Mouse (Mus musculus) small intestine, adult 10 weeks (tissue): Measurements from ENCODE around the gene Gm13290. TPM values are rescaled to one million over a fixed set of nuclear protein-coding genes. Genes with fewer than 3 reads are reported as not detected.

Source experiments
- polyA plus RNA-seq: library from polyadenylated mRNA; stranded (reverse); fragments of 350-450 nt; fragmentation: Illumina TruSeq; extraction: RNeasy Lipid Tissue Mini Kit (QIAGEN cat#74804); gene quantifications from one replicate; pipeline ENCODE4 v1.2.3, GENCODE M21; 2014; ENCODE audit warnings: low replicate concordance

The Gm13290 gene
- not detected for polyA plus RNA-seq

DNA sequence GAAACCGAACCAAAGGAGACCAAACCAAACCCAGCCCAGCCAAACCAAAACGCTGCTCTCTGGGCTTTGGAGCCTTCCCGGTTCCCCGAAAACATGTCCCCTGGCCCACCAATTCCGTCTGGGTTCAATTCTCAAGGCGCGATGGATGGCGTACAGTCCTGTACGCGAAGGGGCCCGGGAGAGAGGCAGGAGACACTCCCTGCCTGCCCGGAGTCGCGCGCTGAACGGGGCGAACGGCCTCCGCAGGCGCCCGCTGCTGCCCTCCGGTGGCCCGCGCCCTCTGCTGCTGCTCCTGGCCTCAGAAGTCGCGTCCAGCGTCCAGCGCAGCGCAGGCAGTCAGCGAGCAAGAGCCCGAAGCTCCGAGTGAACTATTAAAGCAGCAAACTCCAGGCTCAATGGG, at the start of gene Gm13290:
Gm13290 (plus strand) TSS at position 301 of the 400 bp plus-strand sequence.

DNA sequence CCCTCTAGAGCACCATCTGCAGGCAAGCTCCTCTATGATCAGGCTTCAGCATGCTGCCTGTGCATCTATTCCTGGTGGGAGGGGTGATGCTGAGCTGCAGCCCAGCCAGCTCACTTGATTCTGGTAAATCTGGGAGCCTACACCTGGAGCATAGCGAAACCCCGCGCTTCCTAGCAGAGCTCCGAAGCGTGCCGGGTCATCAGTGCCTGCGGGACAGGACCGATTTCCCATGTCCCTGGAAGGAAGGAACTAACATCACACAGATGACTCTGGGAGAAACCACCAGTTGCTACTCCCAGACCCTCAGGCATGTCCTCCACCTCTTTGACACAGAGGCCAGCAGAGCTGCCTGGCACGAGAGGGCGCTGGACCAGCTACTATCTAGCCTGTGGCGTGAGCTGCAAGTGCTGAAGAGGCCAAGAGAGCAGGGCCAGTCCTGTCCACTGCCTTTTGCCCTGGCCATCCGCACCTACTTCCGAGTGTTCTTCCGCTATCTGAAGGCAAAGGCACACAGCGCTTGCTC, 18.8 kb upstream of the Gm13290 start, which contains the start of gene Gm13271:
Gm13271 (plus strand) TSS at position 51 of the 523 bp plus-strand sequence.

DNA sequence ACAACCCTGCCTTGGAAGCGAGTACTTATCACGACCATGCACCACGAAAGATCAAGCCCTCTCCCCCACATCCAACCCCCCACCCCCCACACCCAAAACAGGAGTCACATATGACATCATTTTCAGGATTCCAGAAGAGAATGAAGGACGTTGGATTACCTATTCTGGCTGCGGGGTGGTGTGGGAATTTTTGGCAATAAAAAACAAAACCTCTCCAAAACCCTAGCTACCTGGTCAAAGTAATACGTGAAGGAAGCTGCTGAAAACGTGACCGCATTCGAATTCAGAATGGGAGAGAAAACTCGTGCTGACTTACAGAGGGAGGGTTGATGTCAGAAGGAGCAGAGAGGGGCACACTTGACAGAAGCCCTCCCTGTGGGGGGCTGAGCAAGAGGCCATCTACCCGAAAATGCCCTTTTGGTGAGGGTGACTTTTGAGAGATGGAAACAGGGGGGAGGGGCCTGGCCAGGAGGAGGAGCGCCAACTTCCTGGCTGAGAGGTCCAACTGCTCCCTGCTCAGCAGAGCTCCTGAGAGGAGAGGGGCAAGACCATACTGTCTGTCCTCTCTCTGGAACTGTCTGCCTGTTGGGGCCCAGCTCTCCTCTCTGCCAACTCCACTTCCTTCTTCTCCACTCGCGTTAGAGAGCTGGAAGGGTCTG, 13.9 kb upstream of the Gm13290 start, which contains the start of gene Gm13283:
Gm13283 (plus strand) TSS at position 510 of the 659 bp plus-strand sequence.

DNA sequence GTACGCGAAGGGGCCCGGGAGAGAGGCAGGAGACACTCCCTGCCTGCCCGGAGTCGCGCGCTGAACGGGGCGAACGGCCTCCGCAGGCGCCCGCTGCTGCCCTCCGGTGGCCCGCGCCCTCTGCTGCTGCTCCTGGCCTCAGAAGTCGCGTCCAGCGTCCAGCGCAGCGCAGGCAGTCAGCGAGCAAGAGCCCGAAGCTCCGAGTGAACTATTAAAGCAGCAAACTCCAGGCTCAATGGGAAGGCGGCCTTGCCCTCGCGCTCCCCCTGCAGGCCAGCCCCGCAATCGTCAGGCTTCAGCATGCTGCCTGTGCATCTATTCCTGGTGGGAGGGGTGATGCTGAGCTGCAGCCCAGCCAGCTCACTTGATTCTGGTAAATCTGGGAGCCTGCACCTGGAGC, 3.0 kb downstream of the Gm13290 start, which contains the start of gene Gm13289:
Gm13289 (plus strand) TSS at position 301 of the 400 bp plus-strand sequence.

DNA sequence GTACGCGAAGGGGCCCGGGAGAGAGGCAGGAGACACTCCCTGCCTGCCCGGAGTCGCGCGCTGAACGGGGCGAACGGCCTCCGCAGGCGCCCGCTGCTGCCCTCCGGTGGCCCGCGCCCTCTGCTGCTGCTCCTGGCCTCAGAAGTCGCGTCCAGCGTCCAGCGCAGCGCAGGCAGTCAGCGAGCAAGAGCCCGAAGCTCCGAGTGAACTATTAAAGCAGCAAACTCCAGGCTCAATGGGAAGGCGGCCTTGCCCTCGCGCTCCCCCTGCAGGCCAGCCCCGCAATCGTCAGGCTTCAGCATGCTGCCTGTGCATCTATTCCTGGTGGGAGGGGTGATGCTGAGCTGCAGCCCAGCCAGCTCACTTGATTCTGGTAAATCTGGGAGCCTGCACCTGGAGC, 5.9 kb downstream of the Gm13290 start, which contains the start of gene Gm13272:
Gm13272 (plus strand) TSS at position 301 of the 400 bp plus-strand sequence.

DNA sequence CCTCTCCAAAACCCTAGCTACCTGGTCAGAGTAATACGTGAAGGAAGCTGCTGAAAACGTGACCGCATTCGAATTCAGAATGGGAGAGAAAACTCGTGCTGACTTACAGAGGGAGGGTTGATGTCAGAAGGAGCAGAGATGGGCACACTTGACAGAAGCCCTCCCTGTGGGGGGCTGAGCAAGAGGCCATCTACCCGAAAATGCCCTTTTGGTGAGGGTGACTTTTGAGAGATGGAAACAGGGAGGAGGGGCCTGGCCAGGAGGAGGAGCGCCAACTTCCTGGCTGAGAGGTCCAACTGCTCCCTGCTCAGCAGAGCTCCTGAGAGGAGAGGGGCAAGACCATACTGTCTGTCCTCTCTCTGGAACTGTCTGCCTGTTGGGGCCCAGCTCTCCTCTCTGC, 8.2 kb downstream of the Gm13290 start, which contains the start of gene Ifnz:
Ifnz (plus strand) TSS at position 301 of the 400 bp plus-strand sequence.

DNA sequence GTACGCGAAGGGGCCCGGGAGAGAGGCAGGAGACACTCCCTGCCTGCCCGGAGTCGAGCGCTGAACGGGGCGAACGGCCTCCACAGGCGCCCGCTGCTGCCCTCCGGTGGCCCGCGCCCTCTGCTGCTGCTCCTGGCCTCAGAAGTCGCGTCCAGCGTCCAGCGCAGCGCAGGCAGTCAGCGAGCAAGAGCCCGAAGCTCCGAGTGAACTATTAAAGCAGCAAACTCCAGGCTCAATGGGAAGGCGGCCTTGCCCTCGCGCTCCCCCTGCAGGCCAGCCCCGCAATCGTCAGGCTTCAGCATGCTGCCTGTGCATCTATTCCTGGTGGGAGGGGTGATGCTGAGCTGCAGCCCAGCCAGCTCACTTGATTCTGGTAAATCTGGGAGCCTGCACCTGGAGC, 11.8 kb downstream of the Gm13290 start, which contains the start of gene Gm13276:
Gm13276 (plus strand) TSS at position 301 of the 400 bp plus-strand sequence.

DNA sequence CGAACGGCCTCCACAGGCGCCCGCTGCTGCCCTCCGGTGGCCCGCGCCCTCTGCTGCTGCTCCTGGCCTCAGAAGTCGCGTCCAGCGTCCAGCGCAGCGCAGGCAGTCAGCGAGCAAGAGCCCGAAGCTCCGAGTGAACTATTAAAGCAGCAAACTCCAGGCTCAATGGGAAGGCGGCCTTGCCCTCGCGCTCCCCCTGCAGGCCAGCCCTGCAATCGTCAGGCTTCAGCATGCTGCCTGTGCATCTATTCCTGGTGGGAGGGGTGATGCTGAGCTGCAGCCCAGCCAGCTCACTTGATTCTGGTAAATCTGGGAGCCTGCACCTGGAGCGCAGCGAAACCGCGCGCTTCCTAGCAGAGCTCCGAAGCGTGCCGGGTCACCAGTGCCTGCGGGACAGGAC, 14.8 kb downstream of the Gm13290 start, which contains the start of gene Gm13277:
Gm13277 (plus strand) TSS at position 231 of the 400 bp plus-strand sequence.

DNA sequence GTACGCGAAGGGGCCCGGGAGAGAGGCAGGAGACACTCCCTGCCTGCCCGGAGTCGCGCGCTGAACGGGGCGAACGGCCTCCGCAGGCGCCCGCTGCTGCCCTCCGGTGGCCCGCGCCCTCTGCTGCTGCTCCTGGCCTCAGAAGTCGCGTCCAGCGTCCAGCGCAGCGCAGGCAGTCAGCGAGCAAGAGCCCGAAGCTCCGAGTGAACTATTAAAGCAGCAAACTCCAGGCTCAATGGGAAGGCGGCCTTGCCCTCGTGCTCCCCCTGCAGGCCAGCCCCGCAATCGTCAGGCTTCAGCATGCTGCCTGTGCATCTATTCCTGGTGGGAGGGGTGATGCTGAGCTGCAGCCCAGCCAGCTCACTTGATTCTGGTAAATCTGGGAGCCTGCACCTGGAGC, 17.6 kb downstream of the Gm13290 start, which contains the start of gene Gm13278:
Gm13278 (plus strand) TSS at position 301 of the 400 bp plus-strand sequence.

DNA sequence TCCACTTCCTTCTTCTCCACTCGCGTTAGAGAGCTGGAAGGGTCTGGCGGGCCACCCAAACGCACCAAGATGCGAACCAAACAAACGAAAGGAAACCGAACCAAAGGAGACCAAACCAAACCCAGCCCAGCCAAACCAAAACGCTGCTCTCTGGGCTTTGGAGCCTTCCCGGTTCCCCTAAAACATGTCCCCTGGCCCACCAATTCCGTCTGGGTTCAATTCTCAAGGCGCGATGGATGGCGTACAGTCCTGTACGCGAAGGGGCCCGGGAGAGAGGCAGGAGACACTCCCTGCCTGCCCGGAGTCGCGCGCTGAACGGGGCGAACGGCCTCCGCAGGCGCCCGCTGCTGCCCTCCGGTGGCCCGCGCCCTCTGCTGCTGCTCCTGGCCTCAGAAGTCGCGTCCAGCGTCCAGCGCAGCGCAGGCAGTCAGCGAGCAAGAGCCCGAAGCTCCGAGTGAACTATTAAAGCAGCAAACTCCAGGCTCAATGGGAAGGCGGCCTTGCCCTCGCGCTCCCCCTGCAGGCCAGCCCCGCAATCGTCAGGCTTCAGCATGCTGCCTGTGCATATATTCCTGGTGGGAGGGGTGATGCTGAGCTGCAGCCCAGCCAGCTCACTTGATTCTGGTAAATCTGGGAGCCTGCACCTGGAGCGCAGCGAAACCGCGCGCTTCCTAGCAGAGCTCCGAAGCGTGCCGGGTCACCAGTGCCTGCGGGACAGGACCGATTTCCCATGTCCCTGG, 20.5 kb downstream of the Gm13290 start, which contains the start of gene Gm13275:
Gm13275 (plus strand) TSS at position 552 of the 740 bp plus-strand sequence.

DNA sequence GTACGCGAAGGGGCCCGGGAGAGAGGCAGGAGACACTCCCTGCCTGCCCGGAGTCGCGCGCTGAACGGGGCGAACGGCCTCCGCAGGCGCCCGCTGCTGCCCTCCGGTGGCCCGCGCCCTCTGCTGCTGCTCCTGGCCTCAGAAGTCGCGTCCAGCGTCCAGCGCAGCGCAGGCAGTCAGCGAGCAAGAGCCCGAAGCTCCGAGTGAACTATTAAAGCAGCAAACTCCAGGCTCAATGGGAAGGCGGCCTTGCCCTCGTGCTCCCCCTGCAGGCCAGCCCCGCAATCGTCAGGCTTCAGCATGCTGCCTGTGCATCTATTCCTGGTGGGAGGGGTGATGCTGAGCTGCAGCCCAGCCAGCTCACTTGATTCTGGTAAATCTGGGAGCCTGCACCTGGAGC, 23.5 kb downstream of the Gm13290 start, which contains the start of gene Gm13279:
Gm13279 (plus strand) TSS at position 301 of the 400 bp plus-strand sequence.

DNA sequence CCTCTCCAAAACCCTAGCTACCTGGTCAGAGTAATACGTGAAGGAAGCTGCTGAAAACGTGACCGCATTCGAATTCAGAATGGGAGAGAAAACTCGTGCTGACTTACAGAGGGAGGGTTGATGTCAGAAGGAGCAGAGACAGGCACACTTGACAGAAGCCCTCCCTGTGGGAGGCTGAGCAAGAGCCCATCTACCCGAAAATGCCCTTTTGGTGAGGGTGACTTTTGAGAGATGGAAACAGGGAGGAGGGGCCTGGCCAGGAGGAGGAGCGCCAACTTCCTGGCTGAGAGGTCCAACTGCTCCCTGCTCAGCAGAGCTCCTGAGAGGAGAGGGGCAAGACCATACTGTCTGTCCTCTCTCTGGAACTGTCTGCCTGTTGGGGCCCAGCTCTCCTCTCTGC, 25.7 kb downstream of the Gm13290 start, which contains the start of gene Gm13285:
Gm13285 (plus strand) TSS at position 301 of the 400 bp plus-strand sequence.

DNA sequence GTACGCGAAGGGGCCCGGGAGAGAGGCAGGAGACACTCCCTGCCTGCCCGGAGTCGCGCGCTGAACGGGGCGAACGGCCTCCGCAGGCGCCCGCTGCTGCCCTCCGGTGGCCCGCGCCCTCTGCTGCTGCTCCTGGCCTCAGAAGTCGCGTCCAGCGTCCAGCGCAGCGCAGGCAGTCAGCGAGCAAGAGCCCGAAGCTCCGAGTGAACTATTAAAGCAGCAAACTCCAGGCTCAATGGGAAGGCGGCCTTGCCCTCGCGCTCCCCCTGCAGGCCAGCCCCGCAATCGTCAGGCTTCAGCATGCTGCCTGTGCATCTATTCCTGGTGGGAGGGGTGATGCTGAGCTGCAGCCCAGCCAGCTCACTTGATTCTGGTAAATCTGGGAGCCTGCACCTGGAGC, 29.3 kb downstream of the Gm13290 start, which contains the start of gene Gm13287:
Gm13287 (plus strand) TSS at position 301 of the 400 bp plus-strand sequence.

DNA sequence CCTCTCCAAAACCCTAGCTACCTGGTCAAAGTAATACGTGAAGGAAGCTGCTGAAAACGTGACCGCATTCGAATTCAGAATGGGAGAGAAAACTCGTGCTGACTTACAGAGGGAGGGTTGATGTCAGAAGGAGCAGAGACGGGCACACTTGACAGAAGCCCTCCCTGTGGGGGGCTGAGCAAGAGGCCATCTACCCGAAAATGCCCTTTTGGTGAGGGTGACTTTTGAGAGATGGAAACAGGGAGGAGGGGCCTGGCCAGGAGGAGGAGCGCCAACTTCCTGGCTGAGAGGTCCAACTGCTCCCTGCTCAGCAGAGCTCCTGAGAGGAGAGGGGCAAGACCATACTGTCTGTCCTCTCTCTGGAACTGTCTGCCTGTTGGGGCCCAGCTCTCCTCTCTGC, 31.6 kb downstream of the Gm13290 start, which contains the start of gene Gm13288:
Gm13288 (plus strand) TSS at position 301 of the 400 bp plus-strand sequence.

DNA sequence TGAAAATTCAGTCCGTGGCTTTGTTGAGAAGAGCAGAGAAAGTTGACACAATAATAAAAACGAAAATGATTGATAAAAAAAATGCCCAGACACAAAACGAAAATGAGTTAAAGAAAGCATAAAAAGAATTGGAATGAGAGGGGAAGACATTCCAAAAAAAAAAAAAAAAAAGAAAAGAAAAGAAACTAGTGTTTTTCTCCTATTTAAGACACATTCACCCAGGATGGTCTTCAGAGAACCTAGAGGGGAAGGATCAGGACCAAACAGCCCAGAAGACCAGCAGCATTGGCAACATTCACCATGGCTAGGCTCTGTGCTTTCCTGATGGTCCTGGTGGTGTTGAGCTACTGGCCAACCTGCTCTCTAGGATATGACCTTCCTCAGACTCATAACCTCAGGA, 42.3 kb downstream of the Gm13290 start, which contains the start of gene Ifna7:
Ifna7 (plus strand) TSS at position 301 of the 400 bp plus-strand sequence.

DNA sequence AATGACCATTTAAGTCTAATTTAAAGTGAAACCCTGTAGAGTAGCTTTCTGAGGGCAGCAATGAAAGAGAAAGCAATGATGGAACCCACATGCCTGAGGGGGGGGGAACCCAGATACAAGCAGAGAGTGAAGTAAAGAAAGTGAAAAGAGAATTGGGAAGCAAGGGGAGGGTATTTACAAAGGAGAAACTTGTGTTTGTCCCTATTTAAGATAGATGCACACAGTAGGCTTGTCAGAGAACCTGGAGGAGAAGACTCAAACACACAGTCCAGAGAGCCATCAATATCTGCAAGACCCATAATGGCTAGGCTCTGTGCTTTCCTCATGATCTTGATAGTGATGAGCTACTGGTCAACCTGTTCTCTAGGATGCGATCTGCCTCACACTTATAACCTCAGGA, 46.0 kb downstream of the Gm13290 start, which contains the start of gene Ifna11:
Ifna11 (plus strand) TSS at position 301 of the 400 bp plus-strand sequence.

Other genes with a start within 250 kb of the Gm13290 start
- gene Ifna15, start 215.6 kb upstream of the Gm13290 start, polyA plus RNA-seq, result not detected
- not detected for gene Ifna14, start 202.0 kb upstream of the Gm13290 start, polyA plus RNA-seq
- not detected for gene Ifna9, start 181.4 kb upstream of the Gm13290 start, polyA plus RNA-seq
- gene Ifna12, start 170.5 kb upstream of the Gm13290 start, polyA plus RNA-seq, result not detected
- gene C87499, start 139.4 kb upstream of the Gm13290 start, polyA plus RNA-seq, result not detected
- gene Ifna13, start 129.4 kb upstream of the Gm13290 start, polyA plus RNA-seq, result not detected
- gene Ifna16, start 96.9 kb upstream of the Gm13290 start, polyA plus RNA-seq, result not detected
- not detected for gene Ifna2, start 89.9 kb upstream of the Gm13290 start, polyA plus RNA-seq
- not detected for gene Ifnab, start 82.5 kb upstream of the Gm13290 start, polyA plus RNA-seq
- not detected for gene Gm26566, start 52.0 kb upstream of the Gm13290 start, polyA plus RNA-seq
- 117 TPM for gene Klhl9, start 51.4 kb upstream of the Gm13290 start, polyA plus RNA-seq
- gene Gm13271, start 19.0 kb upstream of the Gm13290 start, polyA plus RNA-seq, result not detected
- not detected for gene Gm13283, start 13.7 kb upstream of the Gm13290 start, polyA plus RNA-seq
- gene Gm13289, start 3.1 kb downstream of the Gm13290 start, polyA plus RNA-seq, result not detected
- gene Gm13272, start 6.0 kb downstream of the Gm13290 start, polyA plus RNA-seq, result not detected
- gene Ifnz, start 8.3 kb downstream of the Gm13290 start, polyA plus RNA-seq, result not detected
- not detected for gene Gm13276, start 11.9 kb downstream of the Gm13290 start, polyA plus RNA-seq
- gene Gm13277, start 14.8 kb downstream of the Gm13290 start, polyA plus RNA-seq, result not detected
- gene Gm13278, start 17.7 kb downstream of the Gm13290 start, polyA plus RNA-seq, result not detected
- gene Gm13275, start 20.7 kb downstream of the Gm13290 start, polyA plus RNA-seq, result not detected
- gene Gm13279, start 23.6 kb downstream of the Gm13290 start, polyA plus RNA-seq, result not detected
- gene Gm13285, start 25.8 kb downstream of the Gm13290 start, polyA plus RNA-seq, result not detected
- not detected for gene Gm13287, start 29.4 kb downstream of the Gm13290 start, polyA plus RNA-seq
- not detected for gene Gm13288, start 31.7 kb downstream of the Gm13290 start, polyA plus RNA-seq
- gene Ifna7, start 42.4 kb downstream of the Gm13290 start, polyA plus RNA-seq, result not detected
- not detected for gene Ifna11, start 46.1 kb downstream of the Gm13290 start, polyA plus RNA-seq
- not detected for gene Ifna6, start 53.6 kb downstream of the Gm13290 start, polyA plus RNA-seq
- gene Ifna5, start 61.7 kb downstream of the Gm13290 start, polyA plus RNA-seq, result not detected
- not detected for gene Ifna4, start 68.0 kb downstream of the Gm13290 start, polyA plus RNA-seq
- not detected for gene Ifna1, start 76.3 kb downstream of the Gm13290 start, polyA plus RNA-seq
- gene Ifne, start 106.4 kb downstream of the Gm13290 start, polyA plus RNA-seq, result not detected